Mouse (Mus musculus) ES-E14 (cell line): ENCODE results near the gene Sec16b.

ENCODE experiments used
- HCFC1 ChIP-seq: IDR thresholded peaks from 2 replicates; pipeline ENCODE4 v1.6.1; 2012; ENCODE audit warnings: low read length, inconsistent platforms, borderline replicate concordance; ENCODE audit not compliant: insufficient read depth
- MAFK ChIP-seq: IDR thresholded peaks from 2 replicates; pipeline ENCODE4 v1.6.1; 2014; ENCODE audit warnings: mild to moderate bottlenecking, low read depth, low read length, inconsistent platforms; ENCODE audit not compliant: insufficient read depth
- ZC3H11A ChIP-seq: IDR thresholded peaks from 2 replicates; pipeline ENCODE4 v1.6.1; 2012; ENCODE audit warnings: low read depth, mild to moderate bottlenecking, inconsistent platforms, low read length, borderline replicate concordance

GRCm38 (mm10) chr1:157554686-157555530 is 48.4 kb downstream of the Sec16b start:
- no peak for TF ChIP-seq HCFC1
- no peak for TF ChIP-seq MAFK
- no peak for TF ChIP-seq ZC3H11A
